Mouse (Mus musculus) CH12.LX (cell line): ENCODE measurements around the gene Neurl1a. TPM values are rescaled to one million over a fixed set of nuclear protein-coding genes. Genes with fewer than 3 reads are reported as not detected.

ENCODE experiments used
- DNase-seq: peaks from one replicate; pipeline ENCODE4 v3.0.0-alpha.2; 2013; ENCODE audit errors: extremely low read depth
- H3K27ac ChIP-seq: 2 replicates; pipeline ENCODE4 v1.5.1; 2012; ENCODE audit warnings: low read depth, mild to moderate bottlenecking, control low read depth, moderate library complexity; ENCODE audit not compliant: insufficient read depth
- H3K27me3 ChIP-seq: replicated peaks from 2 replicates; pipeline ENCODE3; 2012; ENCODE audit warnings: inconsistent platforms
- H3K36me3 ChIP-seq, 2 experiments: replicated peaks in 1 of 2; 2 replicates each; pipeline versions ENCODE3 to v1.6.1; 2012; ENCODE audit warnings: inconsistent platforms in 1 of 2, low read length in 1 of 2, mild to moderate bottlenecking in 1 of 2, mixed read lengths in 1 of 2, moderate library complexity in 1 of 2; ENCODE audit not compliant: control insufficient read depth in 1 of 2, insufficient read depth in 1 of 2
- H3K4me1 ChIP-seq, 2 experiments: 2 replicates each; pipeline ENCODE4 v1.6.1; 2012; ENCODE audit warnings: inconsistent platforms in 1 of 2, moderate library complexity in 1 of 2; ENCODE audit not compliant: insufficient read depth in 2 of 2, control insufficient read depth in 1 of 2
- H3K4me2 ChIP-seq: 2 replicates; pipeline ENCODE4 v1.6.1; 2012; ENCODE audit warnings: low read depth, mild to moderate bottlenecking, control low read depth; ENCODE audit not compliant: poor library complexity, insufficient read depth, severe bottlenecking
- H3K4me3 ChIP-seq, 3 experiments: fragments of 150-350 bp in 1 of 3; sonication (generic) in 1 of 3; replicated peaks in 1 of 3; 2 replicates each; pipeline versions ENCODE3 to v1.5.1; 2011 to 2012; ENCODE audit warnings: low read depth in 2 of 3, low read length in 2 of 3, mild to moderate bottlenecking in 2 of 3, moderate library complexity in 2 of 3, control low read depth in 1 of 3, improper control_type of control experiment in 1 of 3, inconsistent platforms in 1 of 3, mixed read lengths in 1 of 3; ENCODE audit not compliant: poor library complexity in 1 of 3
- H3K79me2 ChIP-seq: replicated peaks from 2 replicates; pipeline ENCODE4 v1.6.1; 2012; ENCODE audit warnings: mild to moderate bottlenecking, moderate library complexity; ENCODE audit not compliant: control insufficient read depth, poor library complexity, insufficient read depth, severe bottlenecking; ENCODE audit errors: extremely low read depth
- H3K9ac ChIP-seq: 2 replicates; pipeline ENCODE4 v1.6.1; 2012; ENCODE audit warnings: low read depth, mild to moderate bottlenecking, control low read depth, moderate library complexity; ENCODE audit not compliant: insufficient read depth
- H3K9me3 ChIP-seq: replicated peaks from 2 replicates; pipeline ENCODE3; 2012; ENCODE audit warnings: low read length, inconsistent platforms, mixed read lengths
- CTCF ChIP-seq, 2 experiments: IDR thresholded peaks in 1 of 2; conservative IDR thresholded peaks in 1 of 2; 2 replicates each; pipeline ENCODE4 v1.5.1; 2011 to 2012; ENCODE audit warnings: low read depth in 2 of 2, low read length in 2 of 2, improper control_type of control experiment in 1 of 2, inconsistent platforms in 1 of 2, mild to moderate bottlenecking in 1 of 2, moderate library complexity in 1 of 2
- E2F4 ChIP-seq: IDR thresholded peaks from 2 replicates; pipeline ENCODE4 v1.6.1; 2011; ENCODE audit warnings: low read depth, low read length, improper control_type of control experiment; ENCODE audit not compliant: insufficient replicate concordance
- ELF1 ChIP-seq: IDR thresholded peaks from 2 replicates; pipeline ENCODE4 v1.6.1; 2014; ENCODE audit warnings: low read depth, mild to moderate bottlenecking, inconsistent platforms, low read length, improper control_type of control experiment
- EP300 ChIP-seq: IDR thresholded peaks from 2 replicates; pipeline ENCODE4 v1.6.1; 2011; ENCODE audit warnings: low read length, improper control_type of control experiment
- HCFC1 ChIP-seq: IDR thresholded peaks from 2 replicates; pipeline ENCODE4 v1.6.1; 2012; ENCODE audit warnings: low read depth, mild to moderate bottlenecking, inconsistent platforms, low read length, improper control_type of control experiment
- IRF4 ChIP-seq: IDR thresholded peaks from 2 replicates; pipeline ENCODE4 v1.6.1; 2014; ENCODE audit warnings: low read depth, mild to moderate bottlenecking, inconsistent platforms, low read length, improper control_type of control experiment
- JUND ChIP-seq: conservative IDR thresholded peaks from 2 replicates; pipeline ENCODE4 v1.6.1; 2011; ENCODE audit warnings: low read depth, low read length, improper control_type of control experiment
- MAX ChIP-seq: IDR thresholded peaks from 2 replicates; pipeline ENCODE4 v1.6.1; 2011; ENCODE audit warnings: low read length, improper control_type of control experiment
- MYC ChIP-seq: IDR thresholded peaks from 2 replicates; pipeline ENCODE4 v1.6.1; 2011; ENCODE audit warnings: low read depth, mild to moderate bottlenecking, improper control_type of control experiment, low read length
- NELFE ChIP-seq: IDR thresholded peaks from 2 replicates; pipeline ENCODE4 v1.6.1; 2011; ENCODE audit warnings: low read depth, low read length, improper control_type of control experiment
- POLR2A ChIP-seq: IDR thresholded peaks from 2 replicates; pipeline ENCODE4 v1.6.1; 2011; ENCODE audit warnings: low read depth, mild to moderate bottlenecking, improper control_type of control experiment, low read length
- RCOR1 ChIP-seq: conservative IDR thresholded peaks from 2 replicates; pipeline ENCODE4 v1.6.1; 2012; ENCODE audit warnings: low read depth, mild to moderate bottlenecking, inconsistent platforms, low read length, improper control_type of control experiment
- UBTF ChIP-seq: IDR thresholded peaks from 2 replicates; pipeline ENCODE4 v1.6.1; 2012; ENCODE audit warnings: low read depth, mild to moderate bottlenecking, inconsistent platforms, low read length, improper control_type of control experiment, moderate library complexity
- ZC3H11A ChIP-seq: IDR thresholded peaks from 2 replicates; pipeline ENCODE4 v1.6.1; 2012; ENCODE audit warnings: low read depth, mild to moderate bottlenecking, inconsistent platforms, low read length, improper control_type of control experiment
- ZKSCAN1 ChIP-seq: IDR thresholded peaks from 2 replicates; pipeline ENCODE4 v1.6.1; 2012; ENCODE audit warnings: low read depth, inconsistent platforms, low read length, improper control_type of control experiment, borderline replicate concordance
- ZNF384 ChIP-seq: IDR thresholded peaks from 2 replicates; pipeline ENCODE4 v1.6.1; 2012; ENCODE audit warnings: low read depth, low read length, improper control_type of control experiment, inconsistent platforms
- dilution Hi-C: fragments of 300-500 bp; cut with MboI; formaldehyde crosslinking; loops from 2 replicates; pipeline ENCODE4 v1.14.3; 2020; ENCODE audit warnings: low sequenced_read_pairs; ENCODE audit not compliant: extremely low pct_unique_long_range_greater_than_20kb, extremely low pct_ligation_motif_present
- in situ Hi-C: fragments of 300-500 bp; cut with MboI; formaldehyde crosslinking; loops from 3 replicates; pipeline ENCODE4 v1.14.3; 2019; ENCODE audit warnings: low sequenced_read_pairs, low pct_ligation_motif_present, low pct_unique_long_range_greater_than_20kb, mixed read lengths
- polyA plus RNA-seq: library from polyadenylated mRNA; unstranded; fragments of >175 nt; gene quantifications from 2 replicates; pipeline ENCODE4 v1.2.1, GENCODE M21; 2012; ENCODE audit warnings: low read depth; ENCODE audit not compliant: insufficient read length
- total RNA-seq, 2 experiments: library from RNA; depleted of rRNA; stranded (reverse); fragments of 300-350 nt in 1 of 2; fragments of >200 nt in 1 of 2; gene quantifications; 2 replicates each; pipeline ENCODE4 v1.2.3; 2012 to 2014

Neurl1a gene
- total and polyA plus RNA-seq, 3 experiments: 0.05 to 0.13 TPM; not detected in 1

- Histone ChIP-seq H3K4me2 (no peak overlapping the region), H3K79me2 (no peaks in the 10 kb centered on the region), H3K36me3 (no peaks in the 10 kb centered on the region), H3K9ac (no peak overlapping the region), H3K9me3 (no peaks in the 10 kb centered on the region), H3K27me3 (no peaks in the 10 kb centered on the region), H3K27ac (no peak overlapping the region), H3K4me3 (no peak overlapping the region), H3K4me1 (peaks cover 9 to 16% of the 10 kb centered on the region in 2 experiments)
- TF ChIP-seq ZC3H11A (no peak), MAX (no peak), JUND (no peak), RCOR1 (no peak), UBTF (no peak), IRF4 (no peak), CTCF (conservative IDR thresholded peaks at IDR 0.05 in 1 of 2, IDR thresholded peaks at IDR 0.05 in 1 of 2; ENCODE audit: low read depth in 2 of 2, low read length in 2 of 2) (no peak), POLR2A (no peak)
- DNase-seq: no peak
- dilution Hi-C loops (no loop called here), in situ Hi-C loops (no loop called here)
Observed at GRCm38 (mm10) chr19:47230682-47231081, 52.1 kb downstream of the Neurl1a start.

GRCm38 (mm10) chr19:47231389-47231788 is 52.8 kb downstream of the Neurl1a start:
- TF ChIP-seq UBTF (no peak), MYC (no peak), HCFC1 (no peak), NELFE (no peak), ZKSCAN1 (no peak), E2F4 (no peak), ZNF384 (no peak), ELF1 (no peak), EP300 (no peak), MAX (no peak)
- TF ChIP-seq, all 38 proteins: peak for 0
- H3K4me3 ChIP-seq: no peak overlapping the region
- H3K36me3 ChIP-seq: no peaks in the 10 kb centered on the region
- dilution Hi-C loops (no loop called here), in situ Hi-C loops (no loop called here)
- H3K4me2 ChIP-seq: no peak overlapping the region
- DNase-seq: no peak
- H3K4me1 ChIP-seq: peaks cover 9 to 16% of the 10 kb centered on the region in 2 experiments
- H3K79me2 ChIP-seq: no peaks in the 10 kb centered on the region
- no peaks in the 10 kb centered on the region for H3K9me3 ChIP-seq
- no peak overlapping the region for H3K9ac ChIP-seq
- H3K27me3 ChIP-seq: peaks cover 4% of the 10 kb centered on the region
- H3K27ac ChIP-seq: no peak overlapping the region
